Mouse (Mus musculus): ENCODE measurements around the gene Pi4ka.

DNA sequence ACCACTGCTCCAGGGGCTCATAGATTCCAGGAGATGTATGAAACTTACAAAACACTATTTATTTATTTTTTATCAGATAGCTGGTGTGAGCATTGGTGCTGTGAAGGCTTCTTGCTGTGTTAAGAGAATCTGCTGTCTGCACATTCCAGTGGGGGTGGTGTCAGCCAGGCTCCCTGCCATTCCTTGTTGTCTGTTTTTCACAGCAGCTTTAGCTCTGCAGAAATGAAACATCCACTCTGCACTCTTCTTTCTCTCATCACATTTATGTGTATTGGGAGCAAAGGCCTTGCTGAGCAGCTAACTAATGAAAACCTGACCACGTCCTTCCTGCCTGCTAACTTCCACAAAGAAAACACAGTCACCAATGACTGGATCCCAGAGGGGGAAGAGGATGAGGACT, 70.0 kb downstream of the Pi4ka start:
- no peak for TF ChIP-seq CTCF (IDR thresholded peaks at IDR 0.05)
- no peak for TF ChIP-seq POLR2A (IDR thresholded peaks at IDR 0.05; ENCODE audit: insufficient read depth, low read depth, low read length)

All from heart, adult 2 months (tissue).